Mouse (Mus musculus): ENCODE results near the gene Mocs1.

- no peak for TF ChIP-seq CTCF (IDR thresholded peaks at IDR 0.05; ENCODE audit: borderline replicate concordance, control insufficient read depth, extremely low read depth, insufficient read depth, low read length, poor library complexity)
- TF ChIP-seq POLR2A (IDR thresholded peaks at IDR 0.05; ENCODE audit: control insufficient read depth, extremely low read depth, insufficient read depth, low read length, poor library complexity): no peak
These were observed 721 bp downstream of the Mocs1 start for GRCm38 (mm10) chr17:49428751-49429415.
